Mouse (Mus musculus): ENCODE measurements around the gene Vmn1r43.

- TF ChIP-seq CTCF (IDR thresholded peaks at IDR 0.05; ENCODE audit: low read depth) (no peak), EP300 (IDR thresholded peaks at IDR 0.05; ENCODE audit: low read depth) (no peak)
Observed at GRCm38 (mm10) chr6:89883812-89884211, 7.6 kb upstream of the Vmn1r43 start.

Measured in liver, embryonic 14.5 days (tissue).